Mouse (Mus musculus) stomach, postnatal 0 days (tissue): ENCODE measurements around the gene Ctnna3. TPM values are rescaled to one million over a fixed set of nuclear protein-coding genes. Genes with fewer than 3 reads are reported as not detected.

Experiments
- ATAC-seq: fragments of 200-750 bp; cut with Nextera tagmentation; 2 replicates; pipeline ENCODE4 v1.8.0; 2017; ENCODE audit not compliant: low FRiP score, low TSS enrichment
- DNase-seq: peaks from one replicate; pipeline ENCODE4 v3.0.0-alpha.2; 2016; ENCODE audit warnings: low spot score
- H3K27ac ChIP-seq: fragments of 300-500 bp; sonication (generic); replicated peaks from 2 replicates; pipeline ENCODE4 v1.5.1; 2014; ENCODE audit warnings: mild to moderate bottlenecking, control low read depth
- H3K27me3 ChIP-seq: fragments of 300-500 bp; sonication (generic); 2 replicates; pipeline ENCODE4 v1.6.1; 2014; ENCODE audit warnings: low read length; ENCODE audit not compliant: control insufficient read depth, insufficient read depth
- H3K36me3 ChIP-seq: fragments of 300-500 bp; sonication (generic); 2 replicates; pipeline ENCODE4 v1.6.1; 2014; ENCODE audit warnings: low read length, mixed read lengths; ENCODE audit not compliant: control insufficient read depth, insufficient read depth
- H3K4me1 ChIP-seq: fragments of 300-500 bp; sonication (generic); replicated peaks from 2 replicates; pipeline ENCODE4 v1.6.1; 2014; ENCODE audit warnings: antibody characterized with exemption; ENCODE audit not compliant: control insufficient read depth, insufficient read depth
- H3K4me2 ChIP-seq: fragments of 300-500 bp; sonication (generic); replicated peaks from 2 replicates; pipeline ENCODE4 v1.6.1; 2014; ENCODE audit warnings: low read depth, mild to moderate bottlenecking, control low read depth, moderate library complexity
- H3K4me3 ChIP-seq: fragments of 300-500 bp; sonication (generic); 2 replicates; pipeline ENCODE4 v1.5.1; 2014; ENCODE audit warnings: low read depth, low read length, control low read depth
- H3K9ac ChIP-seq: fragments of 300-500 bp; sonication (generic); 2 replicates; pipeline ENCODE4 v1.6.1; 2014; ENCODE audit warnings: mild to moderate bottlenecking, low read length, control low read depth, mixed read lengths
- H3K9me3 ChIP-seq: fragments of 300-500 bp; sonication (generic); 2 replicates; pipeline ENCODE4 v1.6.1; 2016; ENCODE audit warnings: low read length; ENCODE audit not compliant: control insufficient read depth
- CTCF ChIP-seq: IDR thresholded peaks from 2 replicates; pipeline ENCODE4 v1.5.1; 2016; ENCODE audit warnings: antibody characterized with exemption, low read depth, mild to moderate bottlenecking, moderate library complexity
- EP300 ChIP-seq: optimal IDR thresholded peaks from 2 replicates; pipeline ENCODE3; 2016; ENCODE audit warnings: antibody characterized with exemption
- WGBS: fragments of 180-500 bp; shearing (Covaris S2); extraction: QIAGEN DNeasy Blood & Tissue Kit; methylation state at CpG from one replicate; pipeline ENCODE4 v1.1.7; 2014; 5-methylcytosine and 5-hydroxymethylcytosine counted together
- polyA plus RNA-seq: library from polyadenylated mRNA; unstranded; fragments of >200 nt; fragmentation: Nextera tagmentation; extraction: Ambion mirVana; gene quantifications from 2 replicates; pipeline ENCODE4 v1.2.1, GENCODE M21; 2015

Gene Ctnna3
- polyA plus RNA-seq, 1 experiment from 2014 or later: 0.27 TPM

GRCm38 (mm10) chr10:63488346-63488745, 58.4 kb downstream of the Ctnna3 start:
- DNase-seq (no peak), ATAC-seq (no peak)
- H3K9me3 ChIP-seq: no peaks in the 10 kb centered on the region
- no peak overlapping the region for H3K4me2 ChIP-seq
- no peak overlapping the region for H3K9ac ChIP-seq
- H3K36me3 ChIP-seq: no peaks in the 10 kb centered on the region
- H3K27me3 ChIP-seq: no peaks in the 10 kb centered on the region
- no peaks in the 10 kb centered on the region for H3K4me1 ChIP-seq
- H3K27ac ChIP-seq: no peak overlapping the region
- TF ChIP-seq EP300: no peak
- TF ChIP-seq CTCF: no peak
- 81% methylated on average over 7 of the region's 7 CpGs for WGBS
- H3K4me3 ChIP-seq: no peak overlapping the region

- Histone ChIP-seq H3K4me3 (no peak overlapping the region), H3K4me1 (no peaks in the 10 kb centered on the region), H3K4me2 (no peak overlapping the region), H3K27me3 (no peaks in the 10 kb centered on the region), H3K9me3 (no peaks in the 10 kb centered on the region), H3K9ac (no peak overlapping the region), H3K36me3 (no peaks in the 10 kb centered on the region), H3K27ac (no peak overlapping the region)
- no peak for ATAC-seq
- DNase-seq: no peak
- 77% methylated on average over 3 of the region's 3 CpGs for WGBS
- TF ChIP-seq CTCF: no peak
- TF ChIP-seq EP300: no peak
Measured at GRCm38 (mm10) chr10:63523956-63524355, 94.1 kb downstream of the Ctnna3 start.

GRCm38 (mm10) chr10:63526027-63526426, 96.1 kb downstream of the Ctnna3 start:
- TF ChIP-seq CTCF (no peak), EP300 (no peak)

GRCm38 (mm10) chr10:63532381-63532780, 102.5 kb downstream of the Ctnna3 start:
- ATAC-seq (no peak), DNase-seq (no peak)
- Histone ChIP-seq H3K4me2 (no peak overlapping the region), H3K27ac (no peak overlapping the region), H3K4me3 (no peak overlapping the region), H3K27me3 (no peaks in the 10 kb centered on the region), H3K9me3 (no peaks in the 10 kb centered on the region), H3K9ac (no peak overlapping the region), H3K36me3 (no peaks in the 10 kb centered on the region), H3K4me1 (no peaks in the 10 kb centered on the region)
- TF ChIP-seq CTCF: no peak
- no peak for TF ChIP-seq EP300
- WGBS: 52% methylated on average over 8 of the region's 8 CpGs

More at GRCm38 (mm10) chr10:63526027-63526426, 96.1 kb downstream of the Ctnna3 start:
- H3K4me3 ChIP-seq: no peak overlapping the region
- H3K4me2 ChIP-seq: no peak overlapping the region
- H3K27ac ChIP-seq: no peak overlapping the region
- no peaks in the 10 kb centered on the region for H3K27me3 ChIP-seq
- ATAC-seq: no peak
- no peaks in the 10 kb centered on the region for H3K4me1 ChIP-seq
- H3K9me3 ChIP-seq: no peaks in the 10 kb centered on the region
- DNase-seq: no peak
- H3K9ac ChIP-seq: no peak overlapping the region
- WGBS: 63% methylated on average over 4 of the region's 4 CpGs
- no peaks in the 10 kb centered on the region for H3K36me3 ChIP-seq

GRCm38 (mm10) chr10:63541754-63542153, 111.9 kb downstream of the Ctnna3 start:
- H3K27ac ChIP-seq: no peak overlapping the region
- DNase-seq: peak; percentile 18
- TF ChIP-seq CTCF (no peak), EP300 (no peak)

GRCm38 (mm10) chr10:63542493-63542892, 112.6 kb downstream of the Ctnna3 start:
- Histone ChIP-seq H3K9ac (no peak overlapping the region), H3K4me2 (no peak overlapping the region), H3K27ac (no peak overlapping the region), H3K36me3 (no peaks in the 10 kb centered on the region), H3K4me3 (no peak overlapping the region), H3K27me3 (no peaks in the 10 kb centered on the region), H3K9me3 (no peaks in the 10 kb centered on the region), H3K4me1 (no peaks in the 10 kb centered on the region)
- 59% methylated on average over 6 of the region's 6 CpGs for WGBS
- no peak for ATAC-seq
- no peak for DNase-seq
- no peak for TF ChIP-seq EP300
- no peak for TF ChIP-seq CTCF

More at GRCm38 (mm10) chr10:63541754-63542153, 111.9 kb downstream of the Ctnna3 start:
- peak; percentile 51; the same call in 1 of the 2 replicates for ATAC-seq
- no peaks in the 10 kb centered on the region for H3K9me3 ChIP-seq
- no peak overlapping the region for H3K9ac ChIP-seq
- WGBS: 16% methylated on average over 5 of the region's 5 CpGs
- no peaks in the 10 kb centered on the region for H3K27me3 ChIP-seq
- no peaks in the 10 kb centered on the region for H3K4me1 ChIP-seq
- no peak overlapping the region for H3K4me3 ChIP-seq
- no peak overlapping the region for H3K4me2 ChIP-seq
- no peaks in the 10 kb centered on the region for H3K36me3 ChIP-seq
